Mouse (Mus musculus): Measurements from ENCODE around the gene Uxs1. TPM values are rescaled to one million over a fixed set of nuclear protein-coding genes. Genes with fewer than 3 reads are reported as not detected.

The Uxs1 gene
- polyA plus RNA-seq, 1 experiment from 2014 or later, result 27.9 TPM

DNA sequence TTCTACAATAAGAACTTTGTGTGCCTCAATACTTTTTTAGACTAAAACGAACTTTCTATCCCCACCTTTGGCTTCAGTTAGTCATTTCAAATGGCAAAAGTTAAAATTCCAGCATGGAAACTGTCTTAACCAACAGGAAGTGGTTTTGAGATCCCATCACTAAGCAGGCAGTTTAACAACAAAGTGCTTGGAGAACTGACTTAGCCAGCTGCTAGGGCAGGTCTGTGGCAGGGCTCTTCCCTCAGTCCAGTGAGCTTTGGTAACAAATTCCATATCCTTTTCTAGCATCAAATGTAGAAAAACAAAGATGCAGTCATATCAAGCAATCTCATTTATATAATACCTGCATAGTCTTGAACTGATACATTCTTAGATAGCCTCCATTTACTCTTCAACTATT, 105.1 kb downstream of the Uxs1 start:
- Histone ChIP-seq H3K9ac (no peak overlapping the region), H3K4me1 (no peaks in the 10 kb centered on the region), H3K27ac (no peak overlapping the region), H3K36me3 (no peaks in the 10 kb centered on the region), H3K9me3 (0 out of 2 replicates have a peak, but pooled peaks cover 3% of the 10 kb centered on the region), H3K4me2 (no peak overlapping the region), H3K4me3 (no peak overlapping the region), H3K27me3 (no peaks in the 10 kb centered on the region)
- 67% methylated on average over 1 of the region's 1 CpGs for WGBS
- no peak for ATAC-seq (ENCODE audit: insufficient number of reproducible peaks, insufficient read depth, low FRiP score, low TSS enrichment, low read depth)

DNA sequence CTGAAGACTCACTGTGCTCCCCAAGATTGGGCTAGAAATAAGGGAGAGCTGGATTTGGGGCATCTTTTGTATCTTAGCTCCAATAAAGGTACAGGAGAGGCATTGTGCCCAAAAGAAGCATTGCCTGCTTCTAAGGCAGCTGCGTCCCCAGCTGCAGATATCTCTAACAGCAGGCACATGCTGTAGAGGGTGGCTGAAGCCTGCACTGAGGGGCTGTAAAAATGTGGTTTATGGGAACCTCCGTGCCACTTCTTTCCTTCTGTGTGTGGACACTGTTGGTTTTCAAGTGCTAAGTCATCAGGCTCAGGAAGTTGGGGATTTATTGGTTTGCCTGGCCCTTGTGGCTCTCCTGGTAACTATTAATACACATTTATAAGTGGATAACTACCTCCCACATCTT, 108.8 kb downstream of the Uxs1 start:
- 80% methylated on average over 2 of the region's 2 CpGs for WGBS
- no peak overlapping the region for H3K4me2 ChIP-seq
- ATAC-seq (ENCODE audit: insufficient number of reproducible peaks, insufficient read depth, low FRiP score, low TSS enrichment, low read depth), result no peak
- no peak overlapping the region for H3K27ac ChIP-seq
- H3K9me3 ChIP-seq, result no peaks in the 10 kb centered on the region
- no peaks in the 10 kb centered on the region for H3K27me3 ChIP-seq
- H3K36me3 ChIP-seq, result no peaks in the 10 kb centered on the region
- H3K9ac ChIP-seq, result no peak overlapping the region
- H3K4me1 ChIP-seq, result no peaks in the 10 kb centered on the region
- no peak overlapping the region for H3K4me3 ChIP-seq

DNA sequence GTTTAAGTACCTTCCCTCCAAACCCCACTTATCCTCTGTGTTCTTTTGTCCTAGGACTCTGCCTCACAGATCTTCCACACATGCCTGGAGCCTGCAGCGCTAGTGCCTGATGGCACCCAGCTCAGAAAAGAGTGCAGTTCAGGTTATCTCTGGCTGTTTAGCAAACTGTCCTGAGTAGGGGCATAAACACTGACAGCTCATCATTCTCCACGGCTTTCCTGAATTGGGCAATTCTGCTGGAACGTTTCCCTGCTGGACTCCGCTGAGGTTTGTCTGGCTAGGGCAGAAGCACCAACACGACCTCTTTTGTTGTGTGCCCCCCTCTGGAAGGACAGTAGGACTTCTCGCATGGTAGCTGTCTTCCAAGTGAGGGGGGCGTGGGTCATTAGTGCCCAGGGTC, 109.6 kb downstream of the Uxs1 start:
- no peaks in the 10 kb centered on the region for H3K4me1 ChIP-seq
- no peak overlapping the region for H3K4me2 ChIP-seq
- ATAC-seq (ENCODE audit: insufficient number of reproducible peaks, insufficient read depth, low FRiP score, low TSS enrichment, low read depth), result no peak
- H3K36me3 ChIP-seq, result no peaks in the 10 kb centered on the region
- H3K9ac ChIP-seq, result no peak overlapping the region
- H3K4me3 ChIP-seq, result no peak overlapping the region
- no peaks in the 10 kb centered on the region for H3K27me3 ChIP-seq
- H3K9me3 ChIP-seq, result no peaks in the 10 kb centered on the region
- WGBS, result 75% methylated on average over 7 of the region's 7 CpGs
- H3K27ac ChIP-seq, result no peak overlapping the region

DNA sequence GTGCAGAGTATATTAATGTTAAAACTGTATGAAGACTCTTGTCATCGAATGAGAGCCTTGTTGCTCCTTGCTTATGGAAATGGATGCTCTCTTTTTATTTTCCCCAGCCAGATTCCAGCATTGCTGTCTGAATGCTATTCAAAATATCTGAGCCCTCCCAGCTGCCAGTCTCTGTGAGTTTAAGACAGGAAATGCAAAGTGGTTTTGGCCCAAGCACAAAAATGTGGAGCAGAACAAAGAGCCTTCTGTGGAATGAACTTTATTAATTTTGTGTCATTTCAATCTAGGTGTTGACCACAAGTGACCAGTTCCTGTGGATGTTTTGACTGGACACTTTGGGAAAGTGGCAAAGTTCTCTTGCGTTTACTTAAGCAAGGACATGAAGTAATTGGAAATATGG, 112.8 kb downstream of the Uxs1 start:
- WGBS, result 89% methylated on average over 2 of the region's 2 CpGs
- no peak for ATAC-seq (ENCODE audit: insufficient number of reproducible peaks, insufficient read depth, low FRiP score, low TSS enrichment, low read depth)
- H3K9me3 ChIP-seq, result no peaks in the 10 kb centered on the region

DNA sequence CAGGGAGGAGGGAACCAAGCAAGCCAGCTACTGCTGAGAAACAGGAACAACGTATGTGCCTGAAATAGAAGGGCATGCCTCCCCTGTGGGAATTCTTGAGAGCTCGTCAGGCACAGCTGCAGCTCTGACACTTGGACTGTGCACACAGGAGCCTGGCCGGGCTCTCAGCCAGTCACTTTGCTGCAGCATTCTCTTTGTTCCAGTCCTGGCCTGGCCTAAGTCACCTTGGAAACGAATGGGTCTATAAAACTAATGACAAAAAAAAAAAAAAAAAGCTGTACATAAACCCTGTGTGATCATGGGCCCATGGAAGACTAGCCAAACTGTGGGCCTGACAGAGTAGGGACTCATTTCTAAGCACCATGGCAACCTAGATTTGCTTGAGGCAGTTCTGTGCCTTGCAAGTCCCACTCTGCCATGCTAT, 129.0 kb downstream of the Uxs1 start:
- 14% methylated on average over 4 of the region's 4 CpGs for WGBS
- H3K4me1 ChIP-seq, result peaks cover 22% of the 10 kb centered on the region
- no peak overlapping the region for H3K9ac ChIP-seq
- no peaks in the 10 kb centered on the region for H3K36me3 ChIP-seq
- no peak overlapping the region for H3K4me2 ChIP-seq
- H3K27me3 ChIP-seq, result no peaks in the 10 kb centered on the region
- H3K4me3 ChIP-seq, result no peak overlapping the region
- H3K27ac ChIP-seq, result 0 out of 2 replicates have a peak overlapping the region, but pooled peaks have one; percentile 0
- peak; percentile 70; the same call in 1 of the 2 replicates for ATAC-seq (ENCODE audit: insufficient number of reproducible peaks, insufficient read depth, low FRiP score, low TSS enrichment, low read depth)
- H3K9me3 ChIP-seq, result no peaks in the 10 kb centered on the region

More for the DNA sequence above, 112.8 kb downstream of the Uxs1 start:
- Histone ChIP-seq H3K36me3 (no peaks in the 10 kb centered on the region), H3K9ac (no peak overlapping the region), H3K27ac (no peak overlapping the region), H3K4me1 (no peaks in the 10 kb centered on the region), H3K4me3 (no peak overlapping the region), H3K4me2 (no peak overlapping the region), H3K27me3 (no peaks in the 10 kb centered on the region)

Other genes starting within 250 kb of the Uxs1 start
- gene 1500015O10Rik, start 97.2 kb downstream of the Uxs1 start, polyA plus RNA-seq (2015; fragmentation: Nextera tagmentation; extraction: Ambion mirVana), result 6.0 and 12.4 TPM in 2 replicates
- gene Tpp2, start 105.8 kb upstream of the Uxs1 start, polyA plus RNA-seq (2015; fragmentation: Nextera tagmentation; extraction: Ambion mirVana), result 59.5 and 63.6 TPM in 2 replicates
- gene Mettl21c, start 192.2 kb upstream of the Uxs1 start, polyA plus RNA-seq (2015; fragmentation: Nextera tagmentation; extraction: Ambion mirVana), result 0.95 and 1.4 TPM in 2 replicates
- 0.12 and 0.15 TPM in 2 replicates for gene Gm8251, start 234.1 kb upstream of the Uxs1 start, polyA plus RNA-seq (2015; fragmentation: Nextera tagmentation; extraction: Ambion mirVana)